Mouse (Mus musculus) stomach, embryonic 15.5 days (tissue): ENCODE measurements around the gene Hdx. TPM values are rescaled to one million over a fixed set of nuclear protein-coding genes. Genes with fewer than 3 reads are reported as not detected.

ENCODE experiments used
- polyA plus RNA-seq: library from polyadenylated mRNA; unstranded; fragments of >200 nt; fragmentation: Nextera tagmentation; extraction: Ambion mirVana; gene quantifications from 2 replicates; pipeline ENCODE4 v1.2.1, GENCODE M21; 2015

Gene Hdx
- polyA plus RNA-seq, 1 experiment from 2014 or later = 0.50 TPM

Other genes starting within 250 kb of the Hdx start
- gene Rps6ka6, start 159.1 kb downstream of the Hdx start, polyA plus RNA-seq = 17.7 and 18.2 TPM in 2 replicates
- gene Gm45194, start 194.3 kb upstream of the Hdx start, polyA plus RNA-seq = 0.19 TPM in 1 of 2 replicates, not detected in the other